Mouse (Mus musculus): ENCODE measurements around the gene Ccdc57.

DNA sequence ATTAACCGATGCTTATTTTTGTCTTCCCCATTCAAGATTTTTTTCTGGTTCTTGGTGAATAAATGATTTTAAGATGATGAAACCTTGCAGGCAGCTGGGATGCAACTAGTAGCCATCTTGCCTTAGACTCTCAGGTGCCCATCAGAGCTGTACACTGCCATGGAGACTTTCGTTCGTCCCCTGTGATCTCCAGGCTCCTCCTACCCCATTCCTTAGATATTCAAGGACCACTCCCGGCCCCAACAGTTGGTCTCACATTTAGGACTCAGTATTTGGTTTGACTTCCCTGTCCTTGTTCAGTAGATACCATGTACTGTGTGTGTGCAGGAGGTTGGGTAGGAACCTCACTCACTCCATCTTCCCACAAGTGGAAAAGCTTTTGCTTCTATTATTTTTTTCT is 127.9 kb downstream of the Ccdc57 start:
- TF ChIP-seq TAL1 (conservative IDR thresholded peaks at IDR 0.05; ENCODE audit: low read depth, low read length): no peak
- TF ChIP-seq CTCF (IDR thresholded peaks at IDR 0.05; ENCODE audit: low read depth, low read length): no peak
